Mouse (Mus musculus): ENCODE measurements around the gene Olfr342.

Gene Olfr342

GRCm38 (mm10) chr2:36524698-36525097 is at the start of gene Olfr342:
Gene Olfr342 (plus strand): TSS chr2:36524998.
- in situ Hi-C loops (cut with MboI; ENCODE audit: low sequenced_read_pairs), result no loop called here

DNA sequence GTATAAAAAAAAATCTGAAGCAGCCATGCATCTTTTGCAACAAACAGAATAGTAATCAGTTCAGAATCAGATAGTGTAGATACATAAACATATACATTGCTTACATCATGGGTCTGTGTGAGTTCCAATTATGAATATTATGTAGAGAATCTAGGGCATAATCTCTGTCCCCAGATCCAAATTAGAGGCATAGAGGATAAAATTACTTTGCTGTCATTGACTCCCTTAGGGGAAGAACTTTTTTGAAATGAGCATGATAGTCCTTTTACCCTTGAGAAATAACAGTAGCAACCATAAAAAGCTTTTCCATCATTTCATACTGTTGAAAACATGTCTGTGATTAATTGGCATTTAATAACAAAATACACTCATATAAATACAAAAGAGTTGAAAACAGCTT is 42.4 kb upstream of the Olfr342 start, which contains the start of gene Olfr341:
Gene Olfr341 (minus strand): TSS at position 101 of the 400 bp plus-strand sequence.
- in situ Hi-C loops (cut with MboI; ENCODE audit: low sequenced_read_pairs), result no loop called here

GRCm38 (mm10) chr2:36565156-36565555 is 40.4 kb downstream of the Olfr342 start:
- in situ Hi-C loops (cut with MboI; ENCODE audit: low sequenced_read_pairs), result no loop called here

GRCm38 (mm10) chr2:36566362-36566761 is 41.6 kb downstream of the Olfr342 start, which contains the start of gene Olfr344:
Gene Olfr344 (plus strand): TSS chr2:36566662.
- in situ Hi-C loops (cut with MboI; ENCODE audit: low sequenced_read_pairs), result no loop called here

- in situ Hi-C loops (cut with MboI; ENCODE audit: low sequenced_read_pairs), result no loop called here
Observed at GRCm38 (mm10) chr2:36567022-36567421, 42.2 kb downstream of the Olfr342 start.

DNA sequence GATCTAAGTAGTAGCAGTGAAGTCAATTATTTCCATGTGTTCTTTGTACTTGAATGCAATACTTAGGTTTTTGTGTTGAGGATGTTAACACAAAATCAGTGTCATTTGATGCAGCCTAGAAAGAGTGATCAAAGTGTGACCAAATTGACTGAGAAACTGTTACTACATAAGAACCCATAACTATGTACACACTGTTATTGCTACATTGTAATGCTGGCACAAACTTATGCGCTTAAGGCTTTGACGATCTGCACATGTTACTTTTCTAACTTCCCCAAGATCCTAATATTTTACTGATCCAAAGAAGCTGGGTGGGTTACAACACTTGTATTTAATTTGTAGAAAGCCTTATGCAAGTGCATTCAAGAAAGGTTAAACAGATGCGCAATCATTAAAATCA is 43.0 kb downstream of the Olfr342 start:
- in situ Hi-C loops (cut with MboI; ENCODE audit: low sequenced_read_pairs), result no loop called here
